Mouse (Mus musculus) megakaryocyte progenitor cell, adult 5-6 weeks (primary cell): ENCODE measurements around the gene Arhgef9. TPM values are rescaled to one million over a fixed set of nuclear protein-coding genes. Genes with fewer than 3 reads are reported as not detected.

Experiments used
- ATAC-seq: replicated peaks from 2 replicates; pipeline ENCODE4 v1.8.0; 2016; ENCODE audit warnings: mild to moderate bottlenecking, moderate TSS enrichment, inconsistent platforms; ENCODE audit not compliant: poor library complexity
- total RNA-seq, 2 experiments: library from RNA; stranded (forward) in 1 of 2; stranded (reverse) in 1 of 2; fragments of 157-497, 149-512 nt in 1 of 2; fragments of 200-1000 nt in 1 of 2; gene quantifications; 2 replicates each; pipeline versions ENCODE4 v1.2.3 to v1.2.4; 2015 to 2017

Gene Arhgef9
- total RNA-seq, 2 experiments from 2014 or later: 0.17 to 0.52 TPM

- ATAC-seq: peak; percentile 78
These were observed 184.6 kb downstream of the Arhgef9 start for GRCm38 (mm10) chrX:95012033-95012432.

Other genes starting within 250 kb of the Arhgef9 start
- gene Spin4, start 170.2 kb downstream of the Arhgef9 start, total RNA-seq (2015): 0.10 and 0.27 TPM in 2 replicates
- 0.37 TPM in 1 of 2 replicates, not detected in the other for gene Spin4, start 170.2 kb downstream of the Arhgef9 start, total RNA-seq (2017)
- 4.4 and 5.4 TPM in 2 replicates for gene Amer1, start 248.0 kb upstream of the Arhgef9 start, total RNA-seq (2015)
- gene Amer1, start 248.0 kb upstream of the Arhgef9 start, total RNA-seq (2017): 6.4 and 7.2 TPM in 2 replicates